Mouse (Mus musculus) liver, postnatal 0 days (tissue): Measurements from ENCODE around the gene Ing2. TPM values are rescaled to one million over a fixed set of nuclear protein-coding genes. Genes with fewer than 3 reads are reported as not detected.

Source experiments
- ATAC-seq: fragments of 200-750 bp; cut with Nextera tagmentation; 2 replicates; pipeline ENCODE4 v1.8.0; 2017; ENCODE audit warnings: mild to moderate bottlenecking, moderate library complexity
- DNase-seq: peaks from one replicate; pipeline ENCODE4 v3.0.0-alpha.2; 2016
- H3K27ac ChIP-seq: fragments of 300-500 bp; sonication (generic); 2 replicates; pipeline ENCODE4 v1.5.1; 2014; ENCODE audit warnings: antibody characterized with exemption, moderate library complexity, mild to moderate bottlenecking, low read depth
- H3K27me3 ChIP-seq: fragments of 300-500 bp; sonication (generic); 2 replicates; pipeline ENCODE4 v1.6.1; 2014; ENCODE audit warnings: low read length, control low read depth, mixed read lengths; ENCODE audit not compliant: insufficient read depth
- H3K36me3 ChIP-seq: fragments of 300-500 bp; sonication (generic); replicated peaks from 2 replicates; pipeline ENCODE4 v1.6.1; 2014; ENCODE audit warnings: mild to moderate bottlenecking, control low read depth, low read length, moderate library complexity, mixed read lengths; ENCODE audit not compliant: insufficient read depth
- H3K4me1 ChIP-seq: fragments of 300-500 bp; sonication (generic); 2 replicates; pipeline ENCODE4 v1.6.1; 2014; ENCODE audit warnings: antibody characterized with exemption, mild to moderate bottlenecking, control low read depth; ENCODE audit not compliant: insufficient read depth
- H3K4me2 ChIP-seq: fragments of 300-500 bp; sonication (generic); 2 replicates; pipeline ENCODE4 v1.6.1; 2014; ENCODE audit warnings: low read depth, mild to moderate bottlenecking, low read length, moderate library complexity, mixed read lengths
- H3K4me3 ChIP-seq: fragments of 300-500 bp; sonication (generic); 2 replicates; pipeline ENCODE4 v1.5.1; 2014; ENCODE audit warnings: low read depth, low read length
- H3K9ac ChIP-seq: fragments of 300-500 bp; sonication (generic); replicated peaks from 2 replicates; pipeline ENCODE4 v1.6.1; 2014; ENCODE audit warnings: mild to moderate bottlenecking, moderate library complexity
- H3K9me3 ChIP-seq: fragments of 300-500 bp; sonication (generic); 2 replicates; pipeline ENCODE4 v1.6.1; 2016; ENCODE audit warnings: mild to moderate bottlenecking, control low read depth, low read length, mixed read lengths
- CTCF ChIP-seq: sonication (generic); IDR thresholded peaks from 2 replicates; pipeline ENCODE4 v1.5.1; 2016; ENCODE audit warnings: antibody characterized with exemption, low read depth
- EP300 ChIP-seq: IDR thresholded peaks from 2 replicates; pipeline ENCODE4 v1.6.1; 2016; ENCODE audit warnings: antibody characterized with exemption, low read depth, mild to moderate bottlenecking
- WGBS: fragments of 180-500 bp; shearing (Covaris S2); extraction: QIAGEN DNeasy Blood & Tissue Kit; methylation state at CpG from one replicate; pipeline ENCODE4 v1.1.7; 2014; ENCODE audit not compliant: insufficient replicate concordance; 5-methylcytosine and 5-hydroxymethylcytosine counted together
- polyA plus RNA-seq: library from polyadenylated mRNA; unstranded; fragments of >200 nt; fragmentation: Nextera tagmentation; extraction: Ambion mirVana; gene quantifications from 2 replicates; pipeline ENCODE4 v1.2.1, GENCODE M21; 2015

Ing2 gene
- polyA plus RNA-seq, 1 experiment from 2014 or later: 10.3 TPM

DNA sequence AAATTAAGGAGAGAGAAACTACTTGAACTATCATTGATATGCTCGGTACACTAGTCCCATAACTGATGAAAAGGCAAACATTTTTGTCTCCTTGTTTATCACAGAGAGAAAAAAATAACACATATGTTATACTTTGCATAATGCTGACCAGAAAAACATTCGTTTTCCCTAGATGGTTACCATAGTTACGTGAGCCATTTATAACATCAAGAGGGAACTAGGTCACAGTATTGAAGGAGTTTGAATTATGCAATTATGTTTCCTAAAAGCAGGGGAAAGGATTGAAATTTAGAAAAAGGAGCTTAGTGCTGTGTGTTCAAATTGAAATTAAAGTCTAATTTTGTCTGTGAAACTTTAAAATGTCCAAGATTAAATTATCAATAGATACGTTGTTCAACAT, 5.0 kb upstream of the Ing2 start:
- Histone ChIP-seq H3K9me3 (no peaks in the 10 kb centered on the region), H3K36me3 (no peaks in the 10 kb centered on the region), H3K27me3 (no peaks in the 10 kb centered on the region), H3K4me2 (no peak overlapping the region), H3K4me1 (peaks cover 9% of the 10 kb centered on the region), H3K9ac (no peak overlapping the region), H3K4me3 (no peak overlapping the region), H3K27ac (no peak overlapping the region)
- 62% methylated on average over 4 of the region's 4 CpGs for WGBS
- no peak for ATAC-seq
- DNase-seq: no peak
- TF ChIP-seq EP300 (no peak), CTCF (no peak)

DNA sequence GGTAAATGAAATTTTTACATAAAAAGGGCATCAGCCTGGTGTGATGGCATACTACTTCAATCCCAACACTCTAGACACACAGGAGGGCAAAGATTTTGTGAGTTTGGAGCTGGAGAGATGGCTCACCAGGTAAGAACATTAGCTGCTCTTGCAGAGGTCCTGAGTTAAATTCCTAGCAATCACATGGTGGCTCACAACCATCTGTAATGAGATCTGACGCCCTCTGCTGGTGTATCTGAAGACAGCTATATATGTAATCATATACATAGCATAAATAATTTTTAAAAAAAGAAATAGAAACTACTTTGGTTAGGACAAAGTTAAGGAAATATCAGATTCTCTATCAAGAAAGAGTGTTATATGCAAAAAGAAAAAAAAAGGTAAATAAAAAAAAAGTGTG, 4.2 kb upstream of the Ing2 start:
- ATAC-seq (no peak), DNase-seq (no peak)
- no peaks in the 10 kb centered on the region for H3K9me3 ChIP-seq
- 78% methylated on average over 1 of the region's 1 CpGs for WGBS
- TF ChIP-seq CTCF: peak; percentile 39
- TF ChIP-seq EP300: no peak
- no peak overlapping the region for H3K4me3 ChIP-seq
- H3K4me2 ChIP-seq: no peak overlapping the region
- no peaks in the 10 kb centered on the region for H3K27me3 ChIP-seq
- H3K9ac ChIP-seq: no peak overlapping the region
- no peaks in the 10 kb centered on the region for H3K36me3 ChIP-seq
- no peak overlapping the region for H3K27ac ChIP-seq
- H3K4me1 ChIP-seq: peaks cover 9% of the 10 kb centered on the region

DNA sequence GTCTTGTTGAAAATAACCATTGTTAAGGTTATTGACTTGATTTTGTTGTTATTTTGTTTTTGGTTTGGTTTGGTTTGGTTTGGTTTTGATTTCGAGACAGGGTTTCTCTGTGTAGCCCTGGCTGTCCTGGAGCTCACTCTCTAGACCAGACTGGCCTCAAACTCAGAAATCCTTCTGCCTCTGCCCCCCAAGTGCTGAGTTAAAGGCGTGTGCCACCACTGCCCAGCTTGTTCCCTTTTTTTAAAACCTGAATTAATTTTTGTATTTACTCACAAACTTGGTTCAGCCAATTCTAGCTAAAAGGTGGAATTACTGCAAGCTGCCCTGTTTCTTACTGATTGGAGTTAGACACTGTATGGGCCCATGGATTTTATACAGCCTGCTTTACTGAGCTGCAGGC, 1.3 kb upstream of the Ing2 start:
- ATAC-seq (no peak), DNase-seq (no peak)
- Histone ChIP-seq H3K27ac (no peak overlapping the region), H3K4me2 (peak overlapping the region; percentile 90), H3K36me3 (no peaks in the 10 kb centered on the region), H3K9me3 (no peaks in the 10 kb centered on the region), H3K9ac (peak overlapping the region; percentile 85), H3K4me3 (peak overlapping the region; percentile 87), H3K4me1 (peaks cover 16% of the 10 kb centered on the region), H3K27me3 (no peaks in the 10 kb centered on the region)
- 22% methylated on average over 2 of the region's 2 CpGs for WGBS
- TF ChIP-seq EP300 (no peak), CTCF (no peak)

- Histone ChIP-seq H3K4me3 (peak overlapping the region; percentile 87), H3K4me1 (peaks cover 16% of the 10 kb centered on the region), H3K36me3 (no peaks in the 10 kb centered on the region), H3K9me3 (no peaks in the 10 kb centered on the region), H3K27me3 (no peaks in the 10 kb centered on the region), H3K27ac (peak overlapping the region; percentile 97), H3K4me2 (peak overlapping the region; percentile 90), H3K9ac (peak overlapping the region; percentile 85)
- WGBS: 4% methylated on average over 15 of the region's 15 CpGs
- TF ChIP-seq CTCF (no peak), EP300 (no peak)
- DNase-seq (no peak), ATAC-seq (no peak)
Measured at GRCm38 (mm10) chr8:47676224-47676623, 868 bp upstream of the Ing2 start.

DNA sequence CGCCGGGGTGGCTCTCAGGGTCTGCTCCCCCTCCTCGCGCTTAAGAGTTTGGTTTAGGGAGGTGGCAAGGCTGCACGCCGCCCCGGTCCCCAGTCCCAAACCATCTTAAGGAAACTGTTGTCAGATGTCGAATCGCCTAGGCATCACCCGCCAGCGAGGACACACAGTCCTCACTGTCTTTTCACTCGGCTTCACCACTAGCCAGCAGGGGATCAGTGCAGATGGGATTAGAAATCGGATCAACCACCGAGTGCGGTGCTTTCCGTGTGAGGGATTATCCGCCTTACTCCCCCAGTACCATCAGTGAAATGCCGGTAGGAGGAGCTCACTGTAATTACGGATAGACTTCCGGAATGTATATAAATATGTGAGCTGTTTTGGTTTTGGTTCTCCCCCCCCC, 430 bp upstream of the Ing2 start:
- H3K9me3 ChIP-seq: no peaks in the 10 kb centered on the region
- H3K4me2 ChIP-seq: peak overlapping the region; percentile 90
- H3K27ac ChIP-seq: peak overlapping the region; percentile 97
- peak overlapping the region; percentile 85 for H3K9ac ChIP-seq
- WGBS: under 1% methylated on average over 20 of the region's 20 CpGs
- TF ChIP-seq EP300 (no peak), CTCF (peak; percentile 44)
- peaks cover 15% of the 10 kb centered on the region for H3K4me1 ChIP-seq
- H3K4me3 ChIP-seq: peak overlapping the region; percentile 87
- H3K36me3 ChIP-seq: no peaks in the 10 kb centered on the region
- ATAC-seq: no peak
- no peak for DNase-seq
- H3K27me3 ChIP-seq: no peaks in the 10 kb centered on the region

DNA sequence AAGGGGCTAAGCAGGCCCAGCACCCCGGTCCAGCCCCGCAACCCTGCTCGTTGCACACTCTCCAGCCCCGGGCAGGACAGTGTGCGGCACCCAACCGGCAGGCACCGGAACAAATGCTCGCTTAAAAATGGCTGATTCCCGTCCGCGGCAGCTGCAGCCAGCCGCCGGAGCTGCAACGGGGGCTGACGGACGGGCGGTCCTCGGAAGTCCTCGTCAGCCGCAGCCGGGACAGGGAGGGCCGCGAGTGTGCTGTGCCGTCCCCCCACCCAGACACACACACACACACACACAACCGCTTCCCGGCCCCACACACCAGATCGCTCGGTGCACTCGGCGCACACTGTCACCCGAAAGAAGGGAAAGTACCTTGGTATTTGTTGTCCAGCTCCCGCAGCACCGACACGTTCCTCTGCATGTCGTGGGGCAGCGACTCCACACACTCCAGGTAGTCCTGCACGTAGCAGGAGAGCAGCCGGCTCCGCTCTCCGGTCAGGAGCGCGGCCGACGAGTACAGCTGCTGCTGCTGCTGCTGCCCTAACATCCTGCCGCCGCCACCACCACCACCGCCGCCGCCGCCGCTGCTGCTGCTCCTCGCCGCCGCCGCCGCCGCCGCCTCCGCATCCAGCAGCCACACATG, 1.1 kb downstream of the Ing2 start:
- H3K4me1 ChIP-seq: peaks cover 13% of the 10 kb centered on the region
- peak; percentile 0 for ATAC-seq
- no peak for DNase-seq
- TF ChIP-seq EP300 (no peak), CTCF (no peak)
- peak overlapping the region; percentile 89 for H3K9ac ChIP-seq
- peak overlapping the region; percentile 87 for H3K4me3 ChIP-seq
- H3K36me3 ChIP-seq: no peaks in the 10 kb centered on the region
- peak overlapping the region; percentile 94 for H3K27ac ChIP-seq
- WGBS: under 1% methylated on average over 46 of the region's 59 CpGs
- H3K27me3 ChIP-seq: no peaks in the 10 kb centered on the region
- peak overlapping the region; percentile 86 for H3K4me2 ChIP-seq
- H3K9me3 ChIP-seq: no peaks in the 10 kb centered on the region
